Mouse (Mus musculus) liver, adult 2 months (tissue): ENCODE results near the gene Bbx. TPM values are rescaled to one million over a fixed set of nuclear protein-coding genes. Genes with fewer than 3 reads are reported as not detected.

Experiments used
- DNase-seq: peaks from one replicate; pipeline ENCODE4 v3.0.0-alpha.2; 2011; ENCODE audit warnings: low read depth, low spot score; ENCODE audit errors: extremely low read depth
- H3K27ac ChIP-seq: fragments of 200-500 bp; replicated peaks from 2 replicates; pipeline ENCODE4 v1.5.1; 2012; ENCODE audit warnings: low read depth, mild to moderate bottlenecking, control low read depth, inconsistent platforms, low read length; ENCODE audit not compliant: insufficient read depth
- H3K27me3 ChIP-seq: fragments of 200-500 bp; 2 replicates; pipeline ENCODE4 v1.6.1; 2012; ENCODE audit warnings: mild to moderate bottlenecking, moderate library complexity, low read length, inconsistent platforms; ENCODE audit not compliant: control insufficient read depth, insufficient read depth
- H3K36me3 ChIP-seq: fragments of 200-500 bp; 2 replicates; pipeline ENCODE4 v1.6.1; 2012; ENCODE audit warnings: low read length, inconsistent platforms; ENCODE audit not compliant: control insufficient read depth, insufficient read depth
- H3K4me1 ChIP-seq: fragments of 200-500 bp; 2 replicates; pipeline ENCODE4 v1.6.1; 2011; ENCODE audit warnings: low read length; ENCODE audit not compliant: control insufficient read depth, insufficient read depth
- H3K4me3 ChIP-seq: fragments of 200-500 bp; 2 replicates; pipeline ENCODE4 v1.5.1; 2011; ENCODE audit warnings: low read depth, mild to moderate bottlenecking, control low read depth, low read length, moderate library complexity; ENCODE audit not compliant: insufficient read depth
- H3K79me2 ChIP-seq: fragments of 200-500 bp; 2 replicates; pipeline ENCODE4 v1.6.1; 2012; ENCODE audit warnings: inconsistent platforms, mild to moderate bottlenecking, low read length, moderate library complexity; ENCODE audit not compliant: control insufficient read depth, insufficient read depth
- H3K9ac ChIP-seq: fragments of 200-500 bp; 2 replicates; pipeline ENCODE4 v1.6.1; 2012; ENCODE audit warnings: low read depth, mild to moderate bottlenecking, control low read depth, inconsistent platforms, low read length
- CTCF ChIP-seq: fragments of 200-500 bp; IDR thresholded peaks from 2 replicates; pipeline ENCODE4 v1.5.1; 2011; ENCODE audit warnings: low read depth, low read length, control low read depth
- POLR2A ChIP-seq: fragments of 200-500 bp; IDR thresholded peaks from 2 replicates; pipeline ENCODE4 v1.6.1; 2011; ENCODE audit warnings: low read length, control low read depth; ENCODE audit not compliant: insufficient read depth; ENCODE audit errors: extremely low read depth
- WGBS: fragments of 180-500 bp; shearing (Covaris S2); methylation state at CpG from one replicate; pipeline ENCODE4 v1.1.7; 2018; 5-methylcytosine and 5-hydroxymethylcytosine counted together
- polyA plus RNA-seq: library from polyadenylated mRNA; depleted of rRNA; stranded (reverse); fragments of >200 nt; gene quantifications from 2 replicates; pipeline ENCODE4 v1.2.3, GENCODE M21; 2012
- total RNA-seq: library from RNA; depleted of rRNA; stranded (reverse); fragments of >200 nt; gene quantifications from 2 replicates; pipeline ENCODE4 v1.2.3, GENCODE M21; 2014

Gene Bbx
- total and polyA plus RNA-seq, 2 experiments, result 2.0 to 9.7 TPM

GRCm38 (mm10) chr16:50373685-50374084, 58.5 kb downstream of the Bbx start:
- TF ChIP-seq POLR2A, result no peak
- TF ChIP-seq CTCF, result no peak
- Histone ChIP-seq H3K4me1 (no peaks in the 10 kb centered on the region), H3K27ac (no peak overlapping the region), H3K4me3 (no peak overlapping the region), H3K79me2 (peaks cover 3% of the 10 kb centered on the region; the same call in 1 of the 2 replicates), H3K36me3 (no peaks in the 10 kb centered on the region), H3K9ac (no peak overlapping the region), H3K27me3 (no peaks in the 10 kb centered on the region)
- WGBS, result 67% methylated on average over 5 of the region's 5 CpGs
- DNase-seq, result no peak

GRCm38 (mm10) chr16:50372543-50372942, 59.6 kb downstream of the Bbx start:
- Histone ChIP-seq H3K27ac (no peak overlapping the region), H3K79me2 (peaks cover 3% of the 10 kb centered on the region; the same call in 1 of the 2 replicates), H3K9ac (no peak overlapping the region), H3K27me3 (no peaks in the 10 kb centered on the region), H3K4me3 (no peak overlapping the region), H3K36me3 (no peaks in the 10 kb centered on the region), H3K4me1 (no peaks in the 10 kb centered on the region)
- WGBS, result 48% methylated on average over 2 of the region's 2 CpGs
- TF ChIP-seq POLR2A (no peak), CTCF (no peak)
- no peak for DNase-seq

- TF ChIP-seq CTCF (no peak), POLR2A (no peak)
- H3K79me2 ChIP-seq, result peaks cover 3% of the 10 kb centered on the region; the same call in 1 of the 2 replicates
- H3K4me1 ChIP-seq, result no peaks in the 10 kb centered on the region; the same call in 1 of the 2 replicates
- H3K27me3 ChIP-seq, result no peaks in the 10 kb centered on the region
- H3K4me3 ChIP-seq, result no peak overlapping the region
- H3K9ac ChIP-seq, result no peak overlapping the region
- WGBS, result 70% methylated on average over 3 of the region's 3 CpGs
- no peaks in the 10 kb centered on the region for H3K36me3 ChIP-seq
- H3K27ac ChIP-seq, result no peak overlapping the region
- DNase-seq, result no peak
Observed at GRCm38 (mm10) chr16:50371460-50371859, 60.7 kb downstream of the Bbx start.

- TF ChIP-seq CTCF, result no peak
- no peak for TF ChIP-seq POLR2A
- no peak overlapping the region for H3K9ac ChIP-seq
- H3K4me1 ChIP-seq, result no peaks in the 10 kb centered on the region; the same call in 1 of the 2 replicates
- no peak overlapping the region for H3K27ac ChIP-seq
- H3K36me3 ChIP-seq, result no peaks in the 10 kb centered on the region
- no peaks in the 10 kb centered on the region for H3K27me3 ChIP-seq
- peaks cover 3% of the 10 kb centered on the region; the same call in 1 of the 2 replicates for H3K79me2 ChIP-seq
- DNase-seq, result no peak
- WGBS, result 95% methylated on average over 2 of the region's 2 CpGs
- no peak overlapping the region for H3K4me3 ChIP-seq
Observed at GRCm38 (mm10) chr16:50370423-50370822, 61.8 kb downstream of the Bbx start.

- TF ChIP-seq POLR2A, result no peak
- TF ChIP-seq CTCF, result no peak
- no peak overlapping the region for H3K27ac ChIP-seq
- H3K9ac ChIP-seq, result no peak overlapping the region
- H3K4me1 ChIP-seq, result peaks cover 8% of the 10 kb centered on the region
- no peak for DNase-seq
- 63% methylated on average over 5 of the region's 5 CpGs for WGBS
- H3K4me3 ChIP-seq, result no peak overlapping the region
- peaks cover 2% of the 10 kb centered on the region; the same call in 1 of the 2 replicates for H3K79me2 ChIP-seq
- H3K27me3 ChIP-seq, result no peaks in the 10 kb centered on the region
- no peaks in the 10 kb centered on the region for H3K36me3 ChIP-seq
Observed at GRCm38 (mm10) chr16:50366556-50366955, 65.6 kb downstream of the Bbx start.

GRCm38 (mm10) chr16:50364189-50365059, 67.8 kb downstream of the Bbx start:
- no peaks in the 10 kb centered on the region for H3K36me3 ChIP-seq
- H3K79me2 ChIP-seq, result no peaks in the 10 kb centered on the region
- no peaks in the 10 kb centered on the region for H3K27me3 ChIP-seq
- peaks cover 8% of the 10 kb centered on the region for H3K4me1 ChIP-seq
- WGBS, result 14% methylated on average over 11 of the region's 11 CpGs
- H3K9ac ChIP-seq, result peak overlapping the region; percentile 15; the same call in 1 of the 2 replicates
- H3K27ac ChIP-seq, result no peak overlapping the region
- DNase-seq, result peak; percentile 45
- peak overlapping the region; percentile 51 for H3K4me3 ChIP-seq
- no peak for TF ChIP-seq POLR2A
- TF ChIP-seq CTCF, result no peak
